Mouse (Mus musculus) left cerebral cortex, postnatal 25 days (tissue): ENCODE measurements around the gene Notum. TPM values are rescaled to one million over a fixed set of nuclear protein-coding genes. Genes with fewer than 3 reads are reported as not detected.

Experiments used
- DNase-seq, 2 experiments: peaks; one replicate each; pipeline ENCODE4 v3.0.0; 2022; ENCODE audit warnings: low spot score in 2 of 2, mixed read lengths in 1 of 2
- intact Hi-C: fragments of 180-260 bp; cut with DNase I; formaldehyde crosslinking; loops from one replicate; pipeline ENCODE4 v1.15.1; 2025
- total RNA-seq, 2 experiments: library from RNA; stranded (reverse); gene quantifications; 2 replicates each; pipeline ENCODE4 v1.2.3; 2021

Gene Notum
- 1 to 10 TPM; 4.1 to 4.7 TPM for total RNA-seq

DNA sequence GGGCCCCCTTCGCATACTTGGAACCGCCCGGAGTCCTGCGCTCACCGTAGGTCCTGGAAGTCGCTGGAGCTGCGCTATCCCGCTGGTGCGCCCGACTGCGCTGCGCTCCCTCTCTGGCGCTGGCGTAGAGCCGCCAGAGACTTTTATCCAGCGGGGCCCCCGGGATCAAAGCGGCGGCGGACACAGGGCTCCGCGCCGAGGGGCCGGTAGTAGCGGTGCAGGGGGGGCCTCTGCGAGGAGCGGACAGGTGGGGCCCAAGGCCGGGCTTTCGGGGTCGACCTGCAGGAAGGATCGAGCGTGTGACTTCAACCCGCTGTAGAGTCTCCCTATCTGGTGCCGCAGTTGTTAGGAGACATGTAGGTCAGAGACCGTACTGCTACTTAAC is at the start of gene Notum:
Gene Notum, minus strand, starts transcription at position 100 of the 385 bp plus-strand sequence.
- intact Hi-C loops: no loop called here
- DNase-seq: no peak

DNA sequence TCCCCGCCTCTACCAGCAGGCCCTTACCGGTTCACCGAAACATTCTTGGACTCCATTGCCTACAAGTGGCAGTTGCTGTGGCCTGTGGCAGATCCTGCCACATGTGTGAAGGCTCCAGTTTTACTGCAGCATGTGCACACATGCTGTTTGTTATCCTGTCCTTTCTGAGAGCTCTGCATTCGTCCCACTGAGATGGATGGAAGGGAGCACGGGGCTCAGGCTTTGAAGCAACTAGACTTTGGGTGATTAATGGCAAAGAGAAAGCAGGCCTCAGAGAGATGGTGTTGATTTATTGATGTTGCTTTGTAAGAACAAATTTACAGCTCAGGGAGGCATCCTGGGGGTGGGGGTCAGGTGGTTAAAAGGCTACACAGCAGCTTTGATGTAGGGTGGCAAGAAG is 49.7 kb upstream of the Notum start:
- intact Hi-C loops: no loop called here
- DNase-seq: no peak

DNA sequence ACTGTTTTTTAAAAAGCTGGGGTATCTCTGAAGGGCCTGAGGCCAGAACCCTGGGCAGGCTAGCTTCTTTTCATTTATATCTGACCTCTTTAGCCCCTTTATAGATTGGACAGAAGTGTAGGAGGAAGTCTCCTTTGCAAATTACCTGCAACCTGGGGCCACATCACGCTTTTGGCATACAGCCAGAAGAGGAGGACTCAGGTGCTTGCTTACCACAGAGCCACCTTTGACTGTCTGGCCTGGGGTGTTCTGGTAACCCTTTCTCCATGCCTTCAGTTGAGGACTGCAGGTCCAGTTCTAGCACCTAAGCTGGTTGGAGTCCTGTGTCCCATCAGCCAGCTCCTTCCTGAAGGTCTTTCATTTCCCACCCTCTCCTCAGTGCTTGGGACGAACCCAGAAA is 48.6 kb upstream of the Notum start:
- no peak for DNase-seq
- intact Hi-C loops: no loop called here

- no peak for DNase-seq
- intact Hi-C loops: no loop called here
These were observed 47.0 kb upstream of the Notum start for GRCm38 (mm10) chr11:120707969-120708368.

- no peak for DNase-seq
- intact Hi-C loops: no loop called here
These were observed 46.2 kb upstream of the Notum start for GRCm38 (mm10) chr11:120707225-120707624.

- intact Hi-C loops: no loop called here
These were observed 45.1 kb upstream of the Notum start for GRCm38 (mm10) chr11:120706120-120706519.

GRCm38 (mm10) chr11:120704486-120705325 is 43.7 kb upstream of the Notum start:
- DNase-seq: no peak
- intact Hi-C loops: no loop called here

More at GRCm38 (mm10) chr11:120706120-120706519, 45.1 kb upstream of the Notum start:
- DNase-seq: no peak

DNA sequence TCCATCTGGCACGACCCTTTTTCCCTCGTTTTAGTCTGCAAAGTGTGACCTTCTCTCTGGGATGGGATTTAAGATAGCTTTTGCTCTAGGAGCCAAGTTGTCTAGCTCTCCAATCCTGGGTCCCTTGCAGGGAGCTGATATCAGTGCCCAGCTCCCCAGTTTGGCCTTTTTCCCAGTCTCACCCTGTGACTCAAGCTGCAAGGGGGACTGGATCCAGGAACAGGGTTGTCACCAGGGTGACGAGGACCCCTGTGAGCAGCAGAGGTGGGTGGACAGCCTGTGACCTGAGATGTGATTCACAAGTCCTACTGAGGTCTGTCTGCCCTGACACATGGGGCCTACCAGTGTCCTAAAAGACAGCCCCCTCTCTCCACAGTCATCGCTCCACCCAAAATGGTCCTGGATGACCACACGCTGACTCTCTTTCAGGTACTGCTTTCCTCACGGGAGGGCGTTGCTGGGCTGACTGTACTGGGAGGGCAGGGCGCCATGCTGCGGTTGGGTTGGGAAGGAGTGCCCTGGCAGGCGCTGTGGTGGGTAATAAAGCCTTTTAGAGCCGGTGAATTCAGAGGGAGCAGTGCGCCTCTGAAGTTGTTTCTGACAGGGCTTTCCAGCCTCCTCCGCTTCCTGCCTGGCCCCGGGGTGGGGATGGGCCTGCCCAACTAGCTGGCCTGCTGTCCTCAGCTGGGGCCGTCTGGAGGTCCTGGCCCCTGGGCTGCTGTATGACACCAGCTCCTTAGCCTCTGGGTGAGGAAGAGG is 42.9 kb upstream of the Notum start:
- DNase-seq: no peak
- intact Hi-C loops: no loop called here

- intact Hi-C loops: no loop called here
These were observed 36.8 kb upstream of the Notum start for GRCm38 (mm10) chr11:120697741-120698140.

GRCm38 (mm10) chr11:120696568-120696967 is 35.6 kb upstream of the Notum start:
- no peak for DNase-seq
- intact Hi-C loops: no loop called here

More at GRCm38 (mm10) chr11:120697741-120698140, 36.8 kb upstream of the Notum start:
- no peak for DNase-seq

DNA sequence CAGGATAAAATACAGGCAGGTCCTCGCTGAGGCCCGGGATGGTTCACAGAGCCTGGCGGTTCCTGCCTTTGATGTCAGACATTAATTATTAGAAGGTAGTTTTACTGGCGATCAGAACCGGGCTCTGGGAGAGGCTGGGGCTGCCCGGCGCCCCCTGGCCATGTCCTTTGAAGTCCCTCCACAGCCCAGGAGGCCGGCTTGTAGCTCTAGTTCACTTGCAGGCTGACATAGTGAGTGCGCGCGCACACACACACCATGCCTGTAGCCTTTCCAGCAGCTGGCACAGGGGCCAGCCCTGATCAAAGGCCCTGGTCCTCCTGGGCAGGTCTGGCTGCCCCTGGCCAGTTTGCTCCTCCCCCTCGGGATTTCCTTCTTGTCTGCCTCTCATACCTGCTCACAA is 34.7 kb upstream of the Notum start:
- intact Hi-C loops: no loop called here

GRCm38 (mm10) chr11:120695184-120695583 is 34.2 kb upstream of the Notum start:
- intact Hi-C loops: no loop called here
- DNase-seq: no peak

More for the DNA sequence above, 34.7 kb upstream of the Notum start:
- no peak for DNase-seq

DNA sequence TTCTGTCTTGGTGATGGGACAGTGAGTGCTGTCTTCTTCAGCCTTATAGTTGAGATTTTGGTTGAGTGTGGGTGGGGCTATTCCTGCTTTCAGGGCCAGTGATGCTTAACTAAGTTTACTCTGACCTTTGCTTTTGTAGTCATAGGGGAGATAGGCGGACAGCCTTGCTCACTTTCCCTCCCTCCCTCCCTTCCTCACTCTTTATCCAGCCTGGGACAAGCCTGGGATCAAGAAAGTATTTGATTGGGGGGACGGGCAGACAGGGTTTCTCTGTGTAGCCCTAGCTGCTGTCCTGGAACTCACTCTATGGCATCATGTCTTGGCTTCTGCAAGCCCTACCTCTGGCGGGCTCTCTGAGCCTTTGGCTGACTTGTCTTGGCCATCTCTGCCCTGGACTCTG is 32.5 kb upstream of the Notum start:
- intact Hi-C loops: no loop called here
- DNase-seq: no peak

GRCm38 (mm10) chr11:120692471-120693011 is 31.6 kb upstream of the Notum start:
- intact Hi-C loops: no loop called here
- DNase-seq: peak in 1 of 2 experiments; percentile 58

DNA sequence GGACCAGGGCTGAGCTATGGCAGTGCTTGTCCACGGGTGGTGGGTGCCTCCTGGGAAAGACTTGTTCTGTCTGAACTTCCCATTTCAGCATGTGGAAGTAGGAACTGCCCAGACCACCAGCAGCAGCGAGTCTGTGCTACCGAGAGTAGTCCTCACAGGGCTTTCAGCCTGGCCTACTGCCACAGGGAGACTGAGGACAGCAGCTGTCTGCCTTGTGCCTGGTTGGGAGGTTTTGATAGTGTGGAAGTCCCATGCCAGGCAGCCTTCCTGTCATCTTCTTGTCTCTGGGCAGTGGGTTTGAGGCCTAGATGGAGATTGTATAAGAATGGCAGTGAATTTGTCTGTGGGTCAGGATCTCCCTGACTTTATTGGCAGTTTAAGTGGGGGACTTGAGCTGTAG is 28.4 kb upstream of the Notum start:
- intact Hi-C loops: no loop called here

DNA sequence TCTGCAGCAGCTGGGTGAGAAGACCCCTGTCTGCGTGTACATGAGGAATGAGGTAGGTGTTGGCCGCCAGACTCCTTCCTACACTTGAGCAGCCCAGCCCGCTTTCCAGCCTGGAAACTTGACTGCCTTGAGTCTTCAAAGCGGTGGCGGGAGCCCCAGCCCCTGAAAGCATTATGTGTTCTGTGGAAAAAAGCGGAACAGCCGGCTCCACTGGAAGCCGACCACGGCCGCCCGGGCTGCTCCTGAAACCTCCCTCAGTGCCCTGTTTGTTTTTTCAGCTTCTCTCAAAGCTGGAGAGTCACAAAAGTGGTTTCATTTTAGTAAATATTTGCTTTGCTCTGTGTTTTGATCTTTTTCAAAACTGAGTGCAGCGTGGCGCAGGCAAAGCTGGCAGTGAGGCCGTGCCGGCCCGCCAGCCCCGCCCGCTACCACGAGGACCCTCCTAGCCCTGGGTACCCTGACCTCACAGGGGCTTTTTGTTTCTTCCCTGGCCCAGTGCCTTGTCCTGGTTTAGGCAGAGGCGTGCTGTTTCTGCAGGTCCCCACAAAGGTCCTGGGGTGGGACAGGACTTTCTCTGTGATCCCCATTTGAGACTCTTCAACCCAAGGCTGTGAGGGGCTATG is 25.8 kb upstream of the Notum start:
- intact Hi-C loops: no loop called here
- DNase-seq: no peak

More for the DNA sequence above, 28.4 kb upstream of the Notum start:
- DNase-seq: no peak

GRCm38 (mm10) chr11:120684660-120685059 is 23.7 kb upstream of the Notum start:
- intact Hi-C loops: no loop called here
- no peak for DNase-seq

GRCm38 (mm10) chr11:120684086-120684485 is 23.1 kb upstream of the Notum start:
- no peak for DNase-seq
- intact Hi-C loops: no loop called here

GRCm38 (mm10) chr11:120683536-120683935 is 22.6 kb upstream of the Notum start:
- intact Hi-C loops: no loop called here
- no peak for DNase-seq

- intact Hi-C loops: no loop called here
- no peak for DNase-seq
These were observed 21.7 kb upstream of the Notum start for GRCm38 (mm10) chr11:120682683-120683082.
